Comparison of ENCODE assay signal across 8 mouse cellular contexts in the genomic region with DNA sequence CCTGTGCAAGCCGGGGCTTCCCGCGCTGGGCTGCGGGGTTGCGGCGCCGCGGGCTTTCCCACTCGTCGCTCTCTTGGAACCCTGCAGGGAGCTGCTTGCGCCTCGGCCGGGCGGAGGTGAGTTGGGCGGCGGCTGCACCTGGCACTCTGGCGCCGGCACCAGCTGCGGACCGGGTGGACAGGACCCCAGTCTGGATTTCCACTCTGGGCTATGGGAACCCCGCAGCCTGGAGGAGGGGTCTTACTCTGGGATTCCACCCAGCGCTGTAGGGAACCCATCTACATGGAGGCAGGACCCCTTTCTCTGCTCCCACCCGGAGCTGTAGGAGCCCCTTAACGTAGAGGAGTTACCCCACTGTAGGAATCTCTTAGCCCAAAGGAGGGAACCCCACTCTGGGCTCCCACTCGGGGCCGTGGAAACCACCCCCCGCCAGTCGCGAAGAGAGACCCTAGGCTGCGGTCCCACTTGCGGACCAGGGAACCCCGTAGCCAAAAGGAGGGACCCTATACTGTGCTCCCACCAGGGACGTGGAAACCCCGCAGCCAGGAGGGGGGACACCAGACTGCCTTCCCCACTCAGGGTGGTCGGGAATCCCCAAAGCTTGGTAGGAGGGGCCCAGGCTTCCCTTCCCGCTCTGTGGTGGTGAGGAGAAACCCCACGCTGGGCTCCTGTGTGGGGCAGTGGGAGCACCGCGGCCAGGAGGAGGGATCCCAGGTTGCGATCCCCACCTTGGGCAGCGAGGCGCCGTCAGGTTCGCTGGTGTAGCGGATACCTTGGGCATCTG. TPM values are rescaled to one million over a fixed set of nuclear protein-coding genes. Genes with fewer than 3 reads are reported as not detected.
DNase-seq lines count a peak whose midpoint lies in the region; ATAC-seq and TF ChIP-seq lines count a peak whose summit lies in the region.

No protein-coding gene starts in this region.

- peaks cover 12% of the 10 kb centered on the region for H3K79me2 ChIP-seq in C2C12 (ENCODE audit: control insufficient read depth, insufficient read depth)

- peak; percentile 40 for ATAC-seq in midbrain, embryonic 11.5 days (ENCODE audit: low FRiP score)
- ATAC-seq in stomach, postnatal 0 days (ENCODE audit: low FRiP score, low TSS enrichment) = peak; percentile 45
- no peak for ATAC-seq in frontal cortex, adult (ENCODE audit: low TSS enrichment)

- H3K36me3 ChIP-seq in C2C12 (ENCODE audit: control insufficient read depth, insufficient read depth) = no peaks in the 10 kb centered on the region
- peaks cover 2% of the 10 kb centered on the region; the same call in 1 of the 2 replicates for H3K36me3 ChIP-seq in midbrain, embryonic 11.5 days (ENCODE audit: control insufficient read depth, insufficient read depth, low read length)
- no peaks in the 10 kb centered on the region for H3K36me3 ChIP-seq in stomach, postnatal 0 days (ENCODE audit: control insufficient read depth, insufficient read depth, low read length)

- no peak for TF ChIP-seq CTCF in C2C12 (IDR thresholded peaks at IDR 0.05; ENCODE audit: control insufficient read depth, insufficient read depth, insufficient read length)
- 0 out of 2 replicates have a peak, but pooled peaks have one; percentile 2 for TF ChIP-seq CTCF in stomach, postnatal 0 days (IDR thresholded peaks at IDR 0.05; ENCODE audit: low read depth)

- H3K79me3 ChIP-seq in C2C12 (ENCODE audit: low read depth) = peaks cover 6% of the 10 kb centered on the region

- H3K27me3 ChIP-seq in C2C12 (ENCODE audit: control insufficient read depth, insufficient read depth, insufficient read length) = no peaks in the 10 kb centered on the region
- no peaks in the 10 kb centered on the region for H3K27me3 ChIP-seq in midbrain, embryonic 11.5 days (ENCODE audit: control insufficient read depth, insufficient read depth, low read length)
- H3K27me3 ChIP-seq in stomach, postnatal 0 days (ENCODE audit: control insufficient read depth, insufficient read depth, low read length) = no peaks in the 10 kb centered on the region

- no peaks in the 10 kb centered on the region for H3K9me3 ChIP-seq in midbrain, embryonic 11.5 days (ENCODE audit: control insufficient read depth, low read length)
- no peaks in the 10 kb centered on the region for H3K9me3 ChIP-seq in stomach, postnatal 0 days (ENCODE audit: control insufficient read depth, low read length)

- peak overlapping the region; percentile 82 for H3K9ac ChIP-seq in midbrain, embryonic 11.5 days (ENCODE audit: low read length)
- peak overlapping the region; percentile 80 for H3K9ac ChIP-seq in stomach, postnatal 0 days (ENCODE audit: low read length)

- H3ac ChIP-seq in C2C12 (ENCODE audit: control insufficient read depth, insufficient read length, low read depth) = peak overlapping the region; percentile 74

- peak; percentile 16 for DNase-seq in 3134 (ENCODE audit: extremely low read depth, insufficient read length, low spot score)
- peak; percentile 21 to 34 for DNase-seq in cerebellum, postnatal 4 days (ENCODE audit: low spot score in 2 of 2)
- DNase-seq in heart, adult 8-10 months (ENCODE audit: low spot score) = peak; percentile 21
- DNase-seq in kidney, postnatal 14 days = peak; percentile 40
- peak; percentile 94 for DNase-seq in midbrain, embryonic 11.5 days (ENCODE audit: low spot score, missing footprints)
- peak; percentile 44 for DNase-seq in stomach, postnatal 0 days (ENCODE audit: low spot score)

- peak overlapping the region; percentile 98 for H3K4me2 ChIP-seq in midbrain, embryonic 11.5 days
- peak overlapping the region; percentile 100 for H3K4me2 ChIP-seq in stomach, postnatal 0 days (replicated peaks; ENCODE audit: low read depth)

- WGBS in midbrain, embryonic 11.5 days = 2% methylated on average over 43 of the region's 45 CpGs
- WGBS in stomach, postnatal 0 days = under 1% methylated on average over 45 of the region's 45 CpGs

- H3K27ac ChIP-seq in midbrain, embryonic 11.5 days (ENCODE audit: low read depth, low read length) = peak overlapping the region; percentile 18; the same call in 1 of the 2 replicates
- peak overlapping the region; percentile 74 for H3K27ac ChIP-seq in stomach, postnatal 0 days (replicated peaks)

- no peak for TF ChIP-seq EP300 in stomach, postnatal 0 days (optimal IDR thresholded peaks at IDR 0.05)

- H3K4me1 ChIP-seq in midbrain, embryonic 11.5 days (ENCODE audit: control insufficient read depth, insufficient read depth, low read length) = peaks cover 9% of the 10 kb centered on the region
- peaks cover 4% of the 10 kb centered on the region; the same call in 1 of the 2 replicates for H3K4me1 ChIP-seq in stomach, postnatal 0 days (replicated peaks; ENCODE audit: control insufficient read depth, insufficient read depth)

- H3K4me3 ChIP-seq in C2C12 (ENCODE audit: insufficient read depth, poor library complexity, severe bottlenecking) = peak overlapping the region; percentile 60
- peak overlapping the region; percentile 84 for H3K4me3 ChIP-seq in midbrain, embryonic 11.5 days (ENCODE audit: low read depth, low read length)
- peak overlapping the region; percentile 83 for H3K4me3 ChIP-seq in stomach, postnatal 0 days (ENCODE audit: low read depth, low read length)

TF ChIP-seq in C2C12, 6 proteins besides CTCF, POLR2A, EP300 and RAD21:
- TF ChIP-seq CEBPB (IDR thresholded peaks at IDR 0.05; ENCODE audit: low read depth) = no peak
- TF ChIP-seq MYOD1 (IDR thresholded peaks at IDR 0.05; ENCODE audit: control insufficient read depth, insufficient read length, low read depth) = no peak
- no peak for TF ChIP-seq FOSL1 (IDR thresholded peaks at IDR 0.05; ENCODE audit: insufficient read depth, low read length, poor library complexity, severe bottlenecking)
- TF ChIP-seq USF1 (IDR thresholded peaks at IDR 0.05; ENCODE audit: low read depth) = no peak
- TF ChIP-seq MYOG (IDR thresholded peaks at IDR 0.05; ENCODE audit: control insufficient read depth, extremely low read depth, insufficient read length) = no peak
- TF ChIP-seq MAX (IDR thresholded peaks at IDR 0.05) = no peak
TF ChIP-seq in C2C12: peak in this region for 0.

RNA-seq across cellular contexts. Expression of a gene that starts 0.5 kb away (rescaled TPM):
- 5.6 TPM for polyA plus RNA-seq in C2C12 (2012; fragmentation: generic; extraction: Trizol)
- 1 to 10 TPM; 2.9 to 7.7 (median 4.4) TPM for total RNA-seq in heart, adult 8-10 months (2022)
- polyA plus RNA-seq in midbrain, embryonic 11.5 days (2014; fragmentation: Nextera tagmentation; extraction: Ambion mirVana) = 39.3 and 42.2 TPM in 2 replicates
- 10.0 and 10.2 TPM in 2 replicates for polyA plus RNA-seq in stomach, postnatal 0 days (2015; fragmentation: Nextera tagmentation; extraction: Ambion mirVana)

RNA-seq across cellular contexts. Expression of a gene that starts 0.7 kb away (rescaled TPM):
- 3.3 TPM for polyA plus RNA-seq in C2C12 (2012; fragmentation: generic; extraction: Trizol)
- 10 to 100 TPM in 3 of 4 experiments, 1 to 10 TPM in 1; 9.0 to 12.2 (median 11.1) TPM for total RNA-seq in heart, adult 8-10 months (2022)
- 20.2 and 20.5 TPM in 2 replicates for polyA plus RNA-seq in midbrain, embryonic 11.5 days (2014; fragmentation: Nextera tagmentation; extraction: Ambion mirVana)
- 10.1 and 11.1 TPM in 2 replicates for polyA plus RNA-seq in stomach, postnatal 0 days (2015; fragmentation: Nextera tagmentation; extraction: Ambion mirVana)

RNA-seq across cellular contexts. Expression of a gene that starts 29.4 kb away (rescaled TPM):
- polyA plus RNA-seq in C2C12 (2012; fragmentation: generic; extraction: Trizol) = 0.05 TPM
- total RNA-seq in heart, adult 8-10 months (2022) = 1 to 10 TPM; 6.5 to 7.1 (median 6.7) TPM
- 6.3 and 7.3 TPM in 2 replicates for polyA plus RNA-seq in midbrain, embryonic 11.5 days (2014; fragmentation: Nextera tagmentation; extraction: Ambion mirVana)
- polyA plus RNA-seq in stomach, postnatal 0 days (2015; fragmentation: Nextera tagmentation; extraction: Ambion mirVana) = 3.6 and 3.8 TPM in 2 replicates

Comparison
In these comparisons a context has a peak if more than half of its experiments do, and no peak if none do; other contexts are left out.
1. DNase-seq: peak in every context shown above with its lines; median percentile 94 in midbrain, embryonic 11.5 days; 44 in stomach, postnatal 0 days; 40 in kidney, postnatal 14 days; 28 in cerebellum, postnatal 4 days; 21 in heart, adult 8-10 months; 16 in 3134.